Mouse (Mus musculus): Measurements from ENCODE around the gene Prss22. TPM values are rescaled to one million over a fixed set of nuclear protein-coding genes. Genes with fewer than 3 reads are reported as not detected.

Prss22 gene
- 0.15 TPM in 1 of 2 replicates, not detected in the other for polyA plus RNA-seq (2015; fragmentation: Nextera tagmentation; extraction: Ambion mirVana)

DNA sequence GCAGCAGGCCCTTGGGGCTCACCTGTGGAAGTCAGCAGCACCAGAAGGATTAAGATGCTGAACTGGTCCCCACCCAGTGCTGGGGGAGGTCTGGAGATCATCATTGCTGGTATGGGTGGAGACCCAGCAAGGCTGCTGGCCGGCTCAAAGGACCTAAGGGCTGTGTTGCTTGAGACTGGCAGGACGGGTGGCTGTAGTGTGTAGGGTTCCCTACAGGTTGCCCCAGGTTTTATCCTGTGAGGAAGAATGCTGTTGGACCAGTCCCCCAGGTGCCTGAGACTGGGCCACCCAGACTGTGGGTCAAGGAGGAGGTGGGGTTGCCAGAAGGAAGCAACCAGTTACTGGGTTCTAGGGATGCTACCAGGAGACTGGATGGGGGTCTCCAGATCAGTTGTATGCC lies at the start of gene Prss22:
Gene Prss22 (minus strand): TSS at position 200 of the 400 bp plus-strand sequence.
- Histone ChIP-seq H3K36me3 (no peaks in the 10 kb centered on the region), H3K27ac (replicated peaks) (no peak within 1 kb of the TSS), H3K4me1 (peaks cover 25% of the 10 kb centered on the region), H3K9me3 (no peaks in the 10 kb centered on the region), H3K9ac (no peak within 1 kb of the TSS), H3K4me3 (no peak within 1 kb of the TSS), H3K27me3 (replicated peaks) (peaks cover 48% of the 10 kb centered on the region), H3K4me2 (no peak within 1 kb of the TSS)
- WGBS = 47% methylated on average over 2 of the region's 2 CpGs
- no peak for ATAC-seq (ENCODE audit: extremely low read depth, insufficient number of reproducible peaks, low FRiP score, low TSS enrichment)

DNA sequence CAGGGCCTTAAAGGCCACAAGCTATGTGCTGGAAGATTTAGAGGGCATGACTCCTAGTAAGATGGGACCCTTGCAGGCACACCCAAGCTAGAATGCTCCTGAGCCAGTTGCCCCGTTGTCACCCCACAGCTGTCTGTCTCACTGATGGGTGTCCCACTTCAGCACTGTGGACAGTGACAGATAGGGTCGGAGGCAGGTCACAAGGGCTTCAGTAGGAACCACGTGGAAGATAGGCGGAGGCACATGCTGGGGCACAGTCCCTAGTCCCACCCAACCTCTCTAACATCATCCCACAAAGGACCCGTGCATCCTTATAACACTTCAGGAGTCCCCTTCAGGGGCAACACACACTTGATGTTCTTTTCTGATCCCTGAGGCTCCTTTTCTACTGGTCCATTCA lies 48.1 kb upstream of the Prss22 start:
- Histone ChIP-seq H3K4me3 (no peak overlapping the region), H3K4me1 (no peaks in the 10 kb centered on the region), H3K4me2 (no peak overlapping the region), H3K27me3 (replicated peaks) (no peaks in the 10 kb centered on the region), H3K9me3 (no peaks in the 10 kb centered on the region), H3K9ac (no peak overlapping the region), H3K36me3 (peaks cover 44% of the 10 kb centered on the region), H3K27ac (replicated peaks) (no peak overlapping the region)
- 35% methylated on average over 5 of the region's 5 CpGs for WGBS
- no peak for ATAC-seq (ENCODE audit: extremely low read depth, insufficient number of reproducible peaks, low FRiP score, low TSS enrichment)

DNA sequence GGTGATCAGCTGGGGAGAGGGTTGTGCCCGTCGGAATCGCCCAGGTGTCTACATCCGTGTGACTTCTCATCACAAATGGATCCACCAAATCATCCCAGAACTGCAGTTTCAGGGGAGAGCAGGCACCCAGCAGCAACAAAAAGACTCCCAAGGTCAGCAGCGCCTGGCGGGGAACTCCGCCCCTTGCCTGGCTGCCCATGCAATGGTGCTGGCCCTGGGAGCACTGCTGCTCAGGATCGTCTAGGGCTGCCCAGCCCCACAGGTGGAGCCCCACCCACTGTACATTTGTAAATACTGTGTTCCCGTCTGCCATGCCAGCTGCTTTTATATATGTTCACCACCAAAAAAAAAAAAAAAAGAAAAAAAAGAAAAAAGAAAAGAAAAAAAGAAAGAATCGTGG lies 47.7 kb upstream of the Prss22 start:
- ATAC-seq (ENCODE audit: extremely low read depth, insufficient number of reproducible peaks, low FRiP score, low TSS enrichment) = no peak
- Histone ChIP-seq H3K9ac (no peak overlapping the region), H3K36me3 (peaks cover 40% of the 10 kb centered on the region), H3K9me3 (no peaks in the 10 kb centered on the region), H3K4me3 (no peak overlapping the region), H3K4me1 (no peaks in the 10 kb centered on the region), H3K4me2 (no peak overlapping the region), H3K27me3 (replicated peaks) (no peaks in the 10 kb centered on the region), H3K27ac (replicated peaks) (no peak overlapping the region)
- 75% methylated on average over 10 of the region's 10 CpGs for WGBS

DNA sequence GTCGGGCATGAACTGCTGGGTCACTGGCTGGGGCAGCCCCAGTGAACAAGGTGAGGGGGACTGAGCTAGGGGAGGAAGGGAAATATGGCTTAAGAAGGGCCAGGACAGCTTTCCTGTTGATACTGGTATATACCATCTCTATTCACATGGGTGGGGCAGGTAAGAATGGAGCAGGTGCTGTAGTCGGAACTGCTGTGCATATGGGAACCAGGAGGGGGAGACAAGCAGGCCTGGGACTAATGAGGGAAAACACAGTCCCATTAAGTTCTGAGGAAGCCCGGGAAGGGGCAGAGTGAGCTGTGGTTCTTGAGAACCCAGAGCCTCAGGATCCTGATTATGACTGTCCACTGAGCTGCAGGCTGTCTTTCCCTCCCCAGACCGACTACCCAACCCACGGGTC lies 46.6 kb upstream of the Prss22 start:
- no peak overlapping the region for H3K4me3 ChIP-seq
- H3K9ac ChIP-seq = no peak overlapping the region
- no peak overlapping the region for H3K27ac ChIP-seq (replicated peaks)
- no peak for ATAC-seq (ENCODE audit: extremely low read depth, insufficient number of reproducible peaks, low FRiP score, low TSS enrichment)
- no peaks in the 10 kb centered on the region for H3K27me3 ChIP-seq (replicated peaks)
- H3K9me3 ChIP-seq = no peaks in the 10 kb centered on the region
- no peaks in the 10 kb centered on the region for H3K4me1 ChIP-seq
- H3K4me2 ChIP-seq = no peak overlapping the region
- 56% methylated on average over 5 of the region's 5 CpGs for WGBS
- peaks cover 30% of the 10 kb centered on the region for H3K36me3 ChIP-seq

DNA sequence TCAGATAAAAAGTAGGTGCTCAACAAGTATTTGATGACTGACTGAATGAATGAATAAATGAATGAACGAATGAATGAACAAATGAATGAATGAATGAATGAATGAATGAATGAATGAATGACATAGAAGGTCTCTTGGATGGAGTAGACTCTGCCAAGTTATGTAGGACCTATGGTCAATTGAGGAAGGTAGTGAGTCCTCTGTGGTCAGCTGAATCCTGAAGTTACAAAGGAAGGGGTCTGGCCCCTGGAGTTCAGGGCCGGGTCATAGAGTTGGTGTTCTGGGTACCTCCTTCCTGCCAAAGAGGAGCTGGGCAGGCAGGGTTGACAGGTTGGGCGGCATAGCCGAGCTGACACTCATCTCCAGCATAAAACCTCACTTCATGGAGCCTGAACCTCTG lies 39.9 kb upstream of the Prss22 start, which contains the start of gene Prss27:
Gene Prss27 (plus strand): TSS at position 301 of the 400 bp plus-strand sequence.
- no peak within 1 kb of the TSS for H3K27ac ChIP-seq (replicated peaks)
- 54% methylated on average over 4 of the region's 4 CpGs for WGBS
- no peaks in the 10 kb centered on the region for H3K36me3 ChIP-seq
- peaks cover 7% of the 10 kb centered on the region for H3K4me1 ChIP-seq
- H3K4me2 ChIP-seq = no peak within 1 kb of the TSS
- no peaks in the 10 kb centered on the region for H3K9me3 ChIP-seq
- H3K4me3 ChIP-seq = no peak within 1 kb of the TSS
- ATAC-seq (ENCODE audit: extremely low read depth, insufficient number of reproducible peaks, low FRiP score, low TSS enrichment) = no peak
- no peaks in the 10 kb centered on the region for H3K27me3 ChIP-seq (replicated peaks)
- H3K9ac ChIP-seq = no peak within 1 kb of the TSS

DNA sequence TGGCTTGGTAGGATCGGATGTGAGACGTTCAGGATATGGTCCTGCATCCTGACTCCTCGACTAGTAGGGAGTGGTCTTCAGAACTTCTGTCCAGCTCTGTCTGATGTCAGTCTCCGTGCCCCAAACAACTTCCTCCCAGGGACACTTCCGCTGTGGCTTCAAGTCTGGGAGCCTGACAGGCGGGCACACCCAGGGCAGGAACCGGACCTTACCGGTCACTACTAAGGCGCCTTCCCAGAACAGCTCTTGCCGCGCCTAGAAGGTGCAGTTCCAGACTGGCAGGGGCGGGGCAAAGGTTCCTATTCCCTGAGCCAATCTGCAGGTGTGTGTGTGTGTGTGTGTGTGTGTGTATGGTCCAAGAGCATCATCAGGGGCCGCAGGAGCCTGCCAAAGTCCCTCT lies 39.5 kb upstream of the Prss22 start:
- ATAC-seq (ENCODE audit: extremely low read depth, insufficient number of reproducible peaks, low FRiP score, low TSS enrichment) = no peak
- no peaks in the 10 kb centered on the region for H3K9me3 ChIP-seq
- no peaks in the 10 kb centered on the region for H3K36me3 ChIP-seq
- no peak overlapping the region for H3K9ac ChIP-seq
- no peak overlapping the region for H3K4me2 ChIP-seq
- H3K4me3 ChIP-seq = no peak overlapping the region
- H3K27ac ChIP-seq (replicated peaks) = no peak overlapping the region
- no peaks in the 10 kb centered on the region for H3K27me3 ChIP-seq (replicated peaks)
- WGBS = 71% methylated on average over 13 of the region's 13 CpGs
- peaks cover 7% of the 10 kb centered on the region for H3K4me1 ChIP-seq

DNA sequence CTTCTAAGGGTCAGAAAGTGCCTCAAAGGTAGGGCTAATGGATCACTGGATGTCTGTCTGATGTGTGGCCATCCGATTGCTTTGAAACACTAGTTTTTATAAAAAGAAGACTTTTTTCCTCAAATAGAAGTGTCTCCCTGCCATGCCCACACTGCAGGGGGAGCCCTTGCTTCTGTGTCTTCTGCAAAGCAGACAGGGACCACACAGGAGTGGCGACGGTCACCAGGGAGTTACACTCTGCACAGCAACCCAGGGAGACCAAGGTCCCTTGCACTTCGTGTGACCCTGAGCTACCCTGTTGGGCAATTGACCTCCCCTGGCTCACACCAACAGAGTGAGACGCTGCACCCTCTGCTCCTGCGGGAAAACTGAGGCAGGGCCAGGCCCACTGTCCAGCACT lies 39.1 kb upstream of the Prss22 start:
- 64% methylated on average over 6 of the region's 6 CpGs for WGBS
- no peaks in the 10 kb centered on the region for H3K9me3 ChIP-seq
- H3K4me3 ChIP-seq = no peak overlapping the region
- no peaks in the 10 kb centered on the region for H3K27me3 ChIP-seq (replicated peaks)
- ATAC-seq (ENCODE audit: extremely low read depth, insufficient number of reproducible peaks, low FRiP score, low TSS enrichment) = 0 out of 2 replicates have a peak, but pooled peaks have one; percentile 33
- no peak overlapping the region for H3K4me2 ChIP-seq
- no peaks in the 10 kb centered on the region for H3K36me3 ChIP-seq
- H3K27ac ChIP-seq (replicated peaks) = no peak overlapping the region
- H3K4me1 ChIP-seq = peaks cover 7% of the 10 kb centered on the region
- no peak overlapping the region for H3K9ac ChIP-seq

DNA sequence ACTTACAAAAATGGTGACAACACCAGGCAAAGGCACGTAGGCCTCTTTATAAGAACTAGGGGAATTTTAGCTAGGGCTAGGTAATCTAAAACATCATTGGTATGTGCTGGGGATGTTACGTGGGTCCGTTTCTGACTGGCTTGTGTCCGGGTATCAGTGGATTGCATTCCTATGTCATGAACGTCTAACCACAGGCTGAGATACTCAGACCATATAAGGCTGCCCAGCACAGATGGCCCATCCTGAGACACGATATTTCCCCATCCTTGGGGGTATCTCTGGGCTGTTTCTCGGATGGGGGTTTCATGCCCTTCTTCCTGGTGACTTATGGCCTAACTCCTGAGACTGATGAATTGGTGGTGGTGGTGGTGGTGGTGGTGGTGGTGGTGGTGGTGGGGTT lies 37.2 kb upstream of the Prss22 start:
- Histone ChIP-seq H3K27ac (replicated peaks) (peak overlapping the region; percentile 16; the same call in 1 of the 2 replicates), H3K4me3 (no peak overlapping the region), H3K9me3 (no peaks in the 10 kb centered on the region), H3K4me2 (no peak overlapping the region), H3K27me3 (replicated peaks) (no peaks in the 10 kb centered on the region), H3K4me1 (peaks cover 7% of the 10 kb centered on the region), H3K36me3 (no peaks in the 10 kb centered on the region), H3K9ac (no peak overlapping the region)
- 23% methylated on average over 7 of the region's 7 CpGs for WGBS
- ATAC-seq (ENCODE audit: extremely low read depth, insufficient number of reproducible peaks, low FRiP score, low TSS enrichment) = no peak; the same call in 1 of the 2 replicates

DNA sequence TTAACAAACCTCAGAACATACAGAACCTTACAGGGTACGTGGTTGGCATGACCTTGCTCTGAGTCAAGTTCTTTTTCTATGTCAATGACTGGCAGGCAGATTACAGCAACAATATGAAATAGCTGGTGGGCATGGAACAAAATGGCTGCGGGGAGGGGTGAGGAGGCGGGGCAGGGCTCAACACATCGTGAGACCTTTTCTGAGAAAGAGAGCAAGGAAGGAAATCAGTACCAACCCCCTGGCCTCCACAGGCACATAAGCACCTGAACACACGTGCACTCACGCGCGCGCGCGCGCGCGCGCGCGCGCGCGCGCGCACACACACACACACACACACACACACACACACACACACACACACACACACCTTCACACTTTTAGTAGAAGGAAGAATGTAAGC lies 32.7 kb upstream of the Prss22 start:
- no peak overlapping the region for H3K4me3 ChIP-seq
- no peak overlapping the region for H3K4me2 ChIP-seq
- no peaks in the 10 kb centered on the region for H3K9me3 ChIP-seq
- H3K27me3 ChIP-seq (replicated peaks) = no peaks in the 10 kb centered on the region
- WGBS = 80% methylated on average over 22 of the region's 22 CpGs
- no peak overlapping the region for H3K9ac ChIP-seq
- no peaks in the 10 kb centered on the region for H3K36me3 ChIP-seq
- no peak overlapping the region for H3K27ac ChIP-seq (replicated peaks)
- peaks cover 7% of the 10 kb centered on the region for H3K4me1 ChIP-seq
- no peak for ATAC-seq (ENCODE audit: extremely low read depth, insufficient number of reproducible peaks, low FRiP score, low TSS enrichment)

DNA sequence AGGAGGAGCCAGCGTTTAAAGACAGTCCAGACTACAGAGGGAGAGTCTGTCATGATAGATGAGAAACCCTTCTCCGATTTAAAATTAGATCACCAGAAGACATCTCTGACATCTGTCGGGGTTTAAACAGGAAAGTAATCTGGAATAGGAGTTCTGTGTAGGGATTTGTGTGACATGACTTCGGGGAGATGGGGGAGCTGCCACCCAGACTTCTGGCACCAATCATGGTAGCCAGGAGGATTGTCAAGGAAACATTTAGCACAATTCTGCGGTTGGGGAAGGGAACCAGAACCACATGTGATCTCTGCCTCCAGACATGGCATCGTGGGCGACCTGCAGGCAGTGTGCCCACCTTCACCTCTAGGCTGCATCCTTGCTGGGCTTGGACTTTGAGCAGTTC lies 31.6 kb upstream of the Prss22 start:
- H3K27ac ChIP-seq (replicated peaks) = no peak overlapping the region
- H3K4me2 ChIP-seq = no peak overlapping the region
- H3K27me3 ChIP-seq (replicated peaks) = no peaks in the 10 kb centered on the region
- H3K9ac ChIP-seq = no peak overlapping the region
- no peaks in the 10 kb centered on the region for H3K36me3 ChIP-seq
- no peak overlapping the region for H3K4me3 ChIP-seq
- WGBS = 62% methylated on average over 7 of the region's 7 CpGs
- no peak for ATAC-seq (ENCODE audit: extremely low read depth, insufficient number of reproducible peaks, low FRiP score, low TSS enrichment)
- no peaks in the 10 kb centered on the region for H3K4me1 ChIP-seq
- H3K9me3 ChIP-seq = no peaks in the 10 kb centered on the region

DNA sequence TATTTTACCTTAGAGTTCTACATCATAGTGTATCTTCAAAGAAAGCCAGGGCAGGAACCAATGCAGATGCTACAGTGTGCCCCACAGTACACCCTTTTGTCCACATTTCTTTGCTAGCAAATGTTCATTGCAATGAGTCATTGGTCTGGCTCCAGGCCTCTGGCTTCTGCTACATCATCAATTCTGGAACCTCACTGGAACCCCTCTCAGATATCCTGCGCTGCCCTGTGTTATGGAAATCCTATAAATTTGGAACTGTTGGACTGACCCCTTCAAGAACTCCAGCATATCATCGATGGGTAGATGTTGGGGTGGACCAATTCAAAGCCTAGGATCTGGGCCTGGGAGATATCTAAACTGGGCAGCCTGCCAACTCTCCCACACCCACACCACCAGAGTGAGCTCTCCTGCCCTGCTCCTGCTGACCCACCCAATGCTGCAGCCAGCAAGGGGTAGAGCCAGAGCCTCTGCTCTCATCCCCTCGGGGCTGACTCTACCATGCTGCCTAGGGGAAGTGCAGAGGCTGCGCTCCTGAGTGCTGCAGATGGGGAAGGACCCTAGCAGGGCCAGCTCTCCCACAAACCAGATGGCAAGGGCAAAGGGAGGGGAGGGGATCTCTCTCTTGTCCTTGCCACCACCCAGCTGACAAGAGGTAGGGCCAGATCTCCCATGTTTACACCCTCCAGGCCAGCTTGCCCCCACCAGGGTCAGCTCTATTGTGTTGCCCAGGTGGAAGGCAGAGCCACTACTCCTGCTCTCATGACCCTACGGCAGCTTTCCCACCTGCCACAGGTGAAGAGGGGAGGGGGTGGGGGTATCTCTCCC lies 23.7 kb upstream of the Prss22 start:
- WGBS = 55% methylated on average over 5 of the region's 5 CpGs
- Histone ChIP-seq H3K4me3 (no peak overlapping the region), H3K27me3 (replicated peaks) (no peaks in the 10 kb centered on the region), H3K4me2 (no peak overlapping the region), H3K9me3 (no peaks in the 10 kb centered on the region), H3K27ac (replicated peaks) (0 out of 2 replicates have a peak overlapping the region, but pooled peaks have one; percentile 28), H3K4me1 (peaks cover 11% of the 10 kb centered on the region), H3K36me3 (no peaks in the 10 kb centered on the region), H3K9ac (no peak overlapping the region)
- ATAC-seq (ENCODE audit: extremely low read depth, insufficient number of reproducible peaks, low FRiP score, low TSS enrichment) = no peak; the same call in none of the 2 replicates

DNA sequence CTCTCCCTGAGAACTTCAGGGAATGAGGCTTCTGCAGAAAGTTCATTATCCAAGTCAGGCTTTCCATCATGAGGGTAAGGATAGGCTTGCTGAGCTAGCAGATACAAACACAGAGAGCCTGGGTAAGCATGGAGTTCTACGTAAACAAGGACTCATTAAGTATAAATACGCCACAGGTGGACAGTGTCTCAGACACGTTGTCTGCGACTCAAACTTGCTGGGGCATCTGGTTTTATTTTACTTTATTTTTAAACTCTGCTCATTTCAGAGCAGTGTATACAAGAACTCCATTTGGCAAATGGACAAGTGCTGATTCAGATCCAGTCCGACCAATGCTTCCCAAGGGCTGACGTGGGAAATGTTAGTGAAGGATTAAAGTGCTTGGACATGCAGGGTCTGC lies 22.8 kb upstream of the Prss22 start:
- WGBS = 64% methylated on average over 6 of the region's 6 CpGs
- H3K27me3 ChIP-seq (replicated peaks) = no peaks in the 10 kb centered on the region
- H3K27ac ChIP-seq (replicated peaks) = 0 out of 2 replicates have a peak overlapping the region, but pooled peaks have one; percentile 15
- no peaks in the 10 kb centered on the region for H3K9me3 ChIP-seq
- peaks cover 11% of the 10 kb centered on the region for H3K4me1 ChIP-seq
- no peak overlapping the region for H3K4me3 ChIP-seq
- no peaks in the 10 kb centered on the region for H3K36me3 ChIP-seq
- no peak for ATAC-seq (ENCODE audit: extremely low read depth, insufficient number of reproducible peaks, low FRiP score, low TSS enrichment)
- H3K9ac ChIP-seq = no peak overlapping the region
- no peak overlapping the region for H3K4me2 ChIP-seq
